Mouse (Mus musculus) midbrain, embryonic 11.5 days (tissue): Measurements from ENCODE around the gene Gxylt2. TPM values are rescaled to one million over a fixed set of nuclear protein-coding genes. Genes with fewer than 3 reads are reported as not detected.

Source experiments
- ATAC-seq: fragments of 200-750 bp; cut with Nextera tagmentation; 2 replicates; pipeline ENCODE4 v1.8.0; 2017; ENCODE audit warnings: moderate TSS enrichment, moderate library complexity; ENCODE audit not compliant: low FRiP score
- DNase-seq: peaks from one replicate; pipeline ENCODE4 v3.0.0; 2015; ENCODE audit warnings: low spot score; ENCODE audit errors: missing footprints
- H3K27ac ChIP-seq: fragments of 300-500 bp; sonication (generic); 2 replicates; pipeline ENCODE4 v1.5.1; 2014; ENCODE audit warnings: low read depth, low read length
- H3K27me3 ChIP-seq: fragments of 300-500 bp; sonication (generic); 2 replicates; pipeline ENCODE4 v1.6.1; 2014; ENCODE audit warnings: mild to moderate bottlenecking, low read length, moderate library complexity, mixed read lengths; ENCODE audit not compliant: control insufficient read depth, insufficient read depth
- H3K36me3 ChIP-seq: fragments of 300-500 bp; sonication (generic); 2 replicates; pipeline ENCODE4 v1.6.1; 2014; ENCODE audit warnings: mild to moderate bottlenecking, low read length, moderate library complexity, mixed read lengths; ENCODE audit not compliant: control insufficient read depth, insufficient read depth
- H3K4me1 ChIP-seq: fragments of 300-500 bp; sonication (generic); 2 replicates; pipeline ENCODE4 v1.6.1; 2014; ENCODE audit warnings: low read length; ENCODE audit not compliant: control insufficient read depth, insufficient read depth
- H3K4me2 ChIP-seq: fragments of 300-500 bp; sonication (generic); 2 replicates; pipeline ENCODE4 v1.6.1; 2014; ENCODE audit warnings: mild to moderate bottlenecking, moderate library complexity
- H3K4me3 ChIP-seq: fragments of 300-500 bp; sonication (generic); 2 replicates; pipeline ENCODE4 v1.5.1; 2014; ENCODE audit warnings: low read depth, low read length
- H3K9ac ChIP-seq: fragments of 300-500 bp; sonication (generic); 2 replicates; pipeline ENCODE4 v1.6.1; 2014; ENCODE audit warnings: low read length
- H3K9me3 ChIP-seq: fragments of 300-500 bp; sonication (generic); 2 replicates; pipeline ENCODE4 v1.6.1; 2016; ENCODE audit warnings: low read length; ENCODE audit not compliant: control insufficient read depth
- WGBS: fragments of 180-500 bp; shearing (Covaris S2); extraction: QIAGEN DNeasy Blood & Tissue Kit; methylation state at CpG from one replicate; pipeline ENCODE4 v1.1.7; 2014; 5-methylcytosine and 5-hydroxymethylcytosine counted together
- polyA plus RNA-seq: library from polyadenylated mRNA; unstranded; fragments of >200 nt; fragmentation: Nextera tagmentation; extraction: Ambion mirVana; gene quantifications from 2 replicates; pipeline ENCODE4 v1.2.1, GENCODE M21; 2014

Gxylt2 gene
- polyA plus RNA-seq, 1 experiment from 2014 or later = 3.8 TPM

DNA sequence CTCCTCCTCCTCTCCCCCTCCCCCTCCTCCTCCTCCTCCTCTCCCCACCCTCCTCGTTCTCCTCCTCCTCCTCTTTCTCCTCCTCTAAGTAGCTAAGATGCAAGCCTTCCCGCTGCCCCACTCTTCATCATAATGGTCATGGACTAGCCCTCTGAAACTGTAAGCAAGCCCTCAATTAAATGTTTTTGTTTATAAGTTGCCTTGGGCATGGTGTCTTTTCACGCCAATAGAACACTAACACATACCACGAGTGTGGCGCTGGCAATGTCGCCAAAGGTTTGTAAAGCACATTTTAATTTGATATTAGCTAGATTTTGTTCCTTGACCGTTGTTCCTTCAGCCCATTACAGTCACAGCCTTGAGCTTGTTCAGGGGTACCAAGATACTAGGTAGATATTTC is 28.1 kb upstream of the Gxylt2 start:
- Histone ChIP-seq H3K27me3 (no peaks in the 10 kb centered on the region), H3K9me3 (no peaks in the 10 kb centered on the region), H3K4me2 (no peak overlapping the region), H3K36me3 (no peaks in the 10 kb centered on the region), H3K27ac (no peak overlapping the region), H3K4me1 (no peaks in the 10 kb centered on the region; the same call in 1 of the 2 replicates), H3K9ac (no peak overlapping the region), H3K4me3 (no peak overlapping the region)
- ATAC-seq (no peak), DNase-seq (peak; percentile 51)
- WGBS = 92% methylated on average over 6 of the region's 7 CpGs

- Histone ChIP-seq H3K36me3 (no peaks in the 10 kb centered on the region), H3K9me3 (no peaks in the 10 kb centered on the region), H3K27ac (no peak overlapping the region), H3K4me2 (no peak overlapping the region), H3K27me3 (no peaks in the 10 kb centered on the region), H3K4me1 (no peaks in the 10 kb centered on the region), H3K4me3 (no peak overlapping the region), H3K9ac (no peak overlapping the region)
- ATAC-seq (no peak), DNase-seq (peak; percentile 68)
- WGBS = 86% methylated on average over 2 of the region's 2 CpGs
Measured at GRCm38 (mm10) chr6:100678636-100679035, 25.9 kb upstream of the Gxylt2 start.

- Histone ChIP-seq H3K4me2 (no peak overlapping the region), H3K27ac (no peak overlapping the region), H3K9ac (no peak overlapping the region), H3K4me3 (no peak overlapping the region), H3K27me3 (no peaks in the 10 kb centered on the region), H3K9me3 (no peaks in the 10 kb centered on the region), H3K36me3 (no peaks in the 10 kb centered on the region), H3K4me1 (no peaks in the 10 kb centered on the region)
- no peak for DNase-seq
- ATAC-seq = no peak
- 88% methylated on average over 2 of the region's 2 CpGs for WGBS
Measured at GRCm38 (mm10) chr6:100686341-100686740, 18.2 kb upstream of the Gxylt2 start.

DNA sequence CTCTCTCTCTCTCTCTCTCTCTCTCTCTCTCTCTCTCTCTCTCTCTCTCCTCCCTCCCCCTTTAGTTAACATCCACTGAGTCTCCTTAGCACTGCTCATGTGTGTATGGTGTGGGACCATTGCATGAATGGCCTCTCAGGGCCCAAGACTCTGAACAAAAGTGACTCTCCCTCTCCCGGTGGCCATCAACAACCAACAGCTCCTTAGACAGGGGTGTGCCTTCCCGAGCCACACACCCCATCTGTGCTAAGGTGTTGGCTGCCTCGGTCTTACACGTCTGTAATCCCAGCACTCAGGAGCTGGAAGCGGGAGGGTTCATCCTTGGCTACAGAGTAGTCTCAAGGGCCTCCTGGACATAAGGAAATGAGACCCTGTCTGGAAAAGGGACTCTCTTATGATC is 4.5 kb upstream of the Gxylt2 start:
- DNase-seq (no peak), ATAC-seq (no peak)
- Histone ChIP-seq H3K27me3 (peaks cover 6% of the 10 kb centered on the region), H3K9ac (no peak overlapping the region), H3K4me3 (no peak overlapping the region), H3K9me3 (no peaks in the 10 kb centered on the region), H3K27ac (no peak overlapping the region), H3K4me2 (no peak overlapping the region), H3K36me3 (no peaks in the 10 kb centered on the region), H3K4me1 (no peaks in the 10 kb centered on the region)
- 88% methylated on average over 5 of the region's 5 CpGs for WGBS

DNA sequence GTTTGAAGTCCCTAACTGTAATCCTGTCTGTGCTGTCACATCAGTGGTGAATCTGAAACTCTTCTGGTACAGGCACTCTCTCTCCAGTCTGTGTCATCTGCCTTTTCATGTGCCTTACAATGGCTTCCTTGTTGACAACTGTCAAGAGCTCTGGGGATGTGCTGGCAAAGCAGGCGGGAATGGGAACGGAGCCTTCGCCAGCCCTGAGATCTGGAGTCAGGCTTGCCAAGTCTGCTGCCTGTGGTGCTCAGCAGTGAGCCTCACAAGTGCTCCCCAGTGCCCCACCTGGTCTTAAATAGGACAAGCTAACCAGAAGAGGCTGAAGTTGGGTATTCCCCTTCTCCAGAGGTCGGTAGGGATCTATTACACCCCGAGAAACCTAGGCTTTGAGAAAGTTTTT is 3.8 kb upstream of the Gxylt2 start:
- Histone ChIP-seq H3K4me1 (peaks cover 5% of the 10 kb centered on the region; the same call in 1 of the 2 replicates), H3K9me3 (no peaks in the 10 kb centered on the region), H3K36me3 (no peaks in the 10 kb centered on the region), H3K27ac (no peak overlapping the region), H3K4me3 (no peak overlapping the region), H3K4me2 (no peak overlapping the region), H3K27me3 (peaks cover 7% of the 10 kb centered on the region), H3K9ac (no peak overlapping the region)
- 80% methylated on average over 5 of the region's 5 CpGs for WGBS
- DNase-seq (no peak), ATAC-seq (no peak)

DNA sequence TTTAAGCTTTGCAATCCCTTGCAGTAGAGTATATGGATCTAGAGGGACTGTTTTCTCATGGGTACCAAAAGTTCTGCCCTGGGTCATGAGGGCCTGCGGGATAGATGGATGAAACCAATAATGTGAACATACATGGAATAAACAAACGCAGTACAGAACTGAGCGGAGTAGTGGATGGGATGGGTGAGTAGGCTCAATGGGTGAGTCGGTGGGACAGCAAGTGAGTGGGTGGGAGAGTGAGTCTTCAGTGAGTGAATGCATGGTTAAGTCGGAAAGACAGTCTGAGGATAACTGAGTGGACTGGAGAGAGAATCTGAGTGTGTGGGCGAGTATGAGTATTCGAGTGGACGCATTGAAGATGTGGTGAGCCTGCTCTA is 349 bp upstream of the Gxylt2 start:
- no peaks in the 10 kb centered on the region for H3K9me3 ChIP-seq
- WGBS = 31% methylated on average over 8 of the region's 8 CpGs
- no peak overlapping the region for H3K27ac ChIP-seq
- H3K36me3 ChIP-seq = no peaks in the 10 kb centered on the region
- H3K4me2 ChIP-seq = peak overlapping the region; percentile 63
- peaks cover 6% of the 10 kb centered on the region; the same call in 1 of the 2 replicates for H3K4me1 ChIP-seq
- H3K27me3 ChIP-seq = peaks cover 7% of the 10 kb centered on the region
- H3K4me3 ChIP-seq = peak overlapping the region; percentile 45
- ATAC-seq (peak; percentile 54), DNase-seq (no peak)
- H3K9ac ChIP-seq = peak overlapping the region; percentile 43

GRCm38 (mm10) chr6:100705366-100705811 is 855 bp downstream of the Gxylt2 start:
- Histone ChIP-seq H3K27me3 (peaks cover 7% of the 10 kb centered on the region), H3K27ac (no peak overlapping the region), H3K4me3 (peak overlapping the region; percentile 45), H3K9me3 (no peaks in the 10 kb centered on the region), H3K36me3 (no peaks in the 10 kb centered on the region), H3K9ac (no peak overlapping the region; the same call in 1 of the 2 replicates), H3K4me2 (peak overlapping the region; percentile 63), H3K4me1 (peaks cover 6% of the 10 kb centered on the region; the same call in 1 of the 2 replicates)
- DNase-seq (peak; percentile 95), ATAC-seq (no peak)
- under 1% methylated on average over 15 of the region's 15 CpGs for WGBS

- H3K9me3 ChIP-seq = no peaks in the 10 kb centered on the region
- ATAC-seq (no peak), DNase-seq (peak; percentile 87)
- peaks cover 7% of the 10 kb centered on the region for H3K27me3 ChIP-seq
- no peak overlapping the region for H3K9ac ChIP-seq
- H3K4me3 ChIP-seq = no peak overlapping the region
- H3K27ac ChIP-seq = no peak overlapping the region
- no peak overlapping the region for H3K4me2 ChIP-seq
- WGBS = 82% methylated on average over 6 of the region's 6 CpGs
- H3K4me1 ChIP-seq = peaks cover 6% of the 10 kb centered on the region; the same call in 1 of the 2 replicates
- no peaks in the 10 kb centered on the region for H3K36me3 ChIP-seq
Measured at GRCm38 (mm10) chr6:100706861-100707260, 2.3 kb downstream of the Gxylt2 start.

- H3K27ac ChIP-seq = no peak overlapping the region
- H3K27me3 ChIP-seq = peaks cover 7% of the 10 kb centered on the region
Measured at GRCm38 (mm10) chr6:100707557-100707956, 3.0 kb downstream of the Gxylt2 start.

More at GRCm38 (mm10) chr6:100707557-100707956, 3.0 kb downstream of the Gxylt2 start:
- ATAC-seq (no peak), DNase-seq (peak; percentile 76)
- H3K36me3 ChIP-seq = no peaks in the 10 kb centered on the region
- no peak overlapping the region for H3K4me3 ChIP-seq
- H3K9me3 ChIP-seq = no peaks in the 10 kb centered on the region
- H3K4me1 ChIP-seq = peaks cover 6% of the 10 kb centered on the region; the same call in 1 of the 2 replicates
- 42% methylated on average over 7 of the region's 7 CpGs for WGBS
- no peak overlapping the region for H3K4me2 ChIP-seq
- no peak overlapping the region for H3K9ac ChIP-seq
